Comparison of ENCODE assay signal across 17 mouse cellular contexts in genomic region chr7:144448186-144448585, GRCm38 (mm10).
"Had no signal": no experiment of that assay in that cellular context is flagged by ENCODE, and none has a peak within 500 bp of the region (broad histone marks: within the 10 kb centered on the region; RNA-seq: fewer than 3 reads in every experiment).

No protein-coding gene starts in this region.

- ATAC-seq: midbrain, embryonic 13.5 days; midbrain, embryonic 16.5 days had no signal

- H3K4me3 ChIP-seq: layer of hippocampus, adult 2 months; limb, embryonic 10.5 days; limb, embryonic 13.5 days; liver, embryonic 13.5 days; midbrain, embryonic 10.5 days; midbrain, embryonic 13.5 days; myocyte; neural tube, embryonic 13.5 days had no signal

- H3K4me2 ChIP-seq: limb, embryonic 13.5 days; liver, embryonic 13.5 days; midbrain, embryonic 13.5 days; neural tube, embryonic 13.5 days had no signal

- H3K4me1 ChIP-seq: limb, embryonic 10.5 days; limb, embryonic 13.5 days; liver, embryonic 13.5 days; midbrain, embryonic 10.5 days; midbrain, embryonic 13.5 days had no signal

- H3K9ac ChIP-seq: limb, embryonic 13.5 days; liver, embryonic 13.5 days; midbrain, embryonic 13.5 days; neural tube, embryonic 13.5 days had no signal

- H3K9me3 ChIP-seq: limb, embryonic 10.5 days; limb, embryonic 13.5 days; liver, embryonic 13.5 days; midbrain, embryonic 10.5 days; midbrain, embryonic 13.5 days; neural tube, embryonic 13.5 days had no signal

- DNase-seq: kidney, adult 18-20 months; kidney, adult 9 months; kidney, postnatal 25 days; layer of hippocampus, adult 9-11 months; liver, embryonic 13.5 days; lung, adult 2 months; thymus, adult 18-20 months; thymus, postnatal 4 days had no signal

- H3K27ac ChIP-seq: layer of hippocampus, adult 2 months; limb, embryonic 10.5 days; limb, embryonic 13.5 days; liver, embryonic 13.5 days; macrophage; midbrain, embryonic 10.5 days; midbrain, embryonic 13.5 days; neural tube, embryonic 13.5 days had no signal

- H3K27me3 ChIP-seq: limb, embryonic 13.5 days; liver, embryonic 13.5 days; midbrain, embryonic 13.5 days; neural tube, embryonic 13.5 days had no signal
